Mouse (Mus musculus) hindbrain, embryonic 11.5 days (tissue): ENCODE data around the gene Bmp2k. TPM values are rescaled to one million over a fixed set of nuclear protein-coding genes. Genes with fewer than 3 reads are reported as not detected.

Experiments used
- ATAC-seq: fragments of 200-750 bp; cut with Nextera tagmentation; 2 replicates; pipeline ENCODE4 v1.8.0; 2017; ENCODE audit warnings: mild to moderate bottlenecking, moderate TSS enrichment, moderate library complexity; ENCODE audit not compliant: low FRiP score
- DNase-seq: peaks from one replicate; pipeline ENCODE4 v3.0.0-alpha.2; 2015; ENCODE audit warnings: low spot score
- H3K27ac ChIP-seq: fragments of 300-500 bp; sonication (generic); 2 replicates; pipeline ENCODE4 v1.5.1; 2014; ENCODE audit warnings: mild to moderate bottlenecking, low read depth, low read length
- H3K27me3 ChIP-seq: fragments of 300-500 bp; sonication (generic); 2 replicates; pipeline ENCODE4 v1.6.1; 2014; ENCODE audit warnings: mild to moderate bottlenecking, low read length, moderate library complexity, mixed read lengths; ENCODE audit not compliant: control insufficient read depth, insufficient read depth
- H3K36me3 ChIP-seq: fragments of 300-500 bp; sonication (generic); 2 replicates; pipeline ENCODE4 v1.6.1; 2014; ENCODE audit warnings: mild to moderate bottlenecking, low read length, moderate library complexity, mixed read lengths; ENCODE audit not compliant: control insufficient read depth, insufficient read depth
- H3K4me1 ChIP-seq: fragments of 300-500 bp; sonication (generic); replicated peaks from 2 replicates; pipeline ENCODE4 v1.6.1; 2014; ENCODE audit warnings: low read length, mixed read lengths; ENCODE audit not compliant: control insufficient read depth, insufficient read depth
- H3K4me2 ChIP-seq: fragments of 300-500 bp; sonication (generic); replicated peaks from 2 replicates; pipeline ENCODE4 v1.6.1; 2014; ENCODE audit warnings: mild to moderate bottlenecking, low read depth, low read length
- H3K4me3 ChIP-seq: fragments of 300-500 bp; sonication (generic); 2 replicates; pipeline ENCODE4 v1.5.1; 2014; ENCODE audit warnings: low read depth, low read length
- H3K9ac ChIP-seq: fragments of 300-500 bp; sonication (generic); 2 replicates; pipeline ENCODE4 v1.6.1; 2014; ENCODE audit warnings: low read depth, low read length
- H3K9me3 ChIP-seq: fragments of 300-500 bp; sonication (generic); 2 replicates; pipeline ENCODE4 v1.6.1; 2016; ENCODE audit warnings: low read length; ENCODE audit not compliant: control insufficient read depth
- WGBS: fragments of 180-500 bp; shearing (Covaris S2); extraction: QIAGEN DNeasy Blood & Tissue Kit; methylation state at CpG from one replicate; pipeline ENCODE4 v1.1.7; 2014; 5-methylcytosine and 5-hydroxymethylcytosine counted together
- polyA plus RNA-seq: library from polyadenylated mRNA; unstranded; fragments of >200 nt; fragmentation: Nextera tagmentation; extraction: Ambion mirVana; gene quantifications from 2 replicates; pipeline ENCODE4 v1.2.1, GENCODE M21; 2014

Gene Bmp2k
- polyA plus RNA-seq, 1 experiment from 2014 or later, result 13.7 TPM

DNA sequence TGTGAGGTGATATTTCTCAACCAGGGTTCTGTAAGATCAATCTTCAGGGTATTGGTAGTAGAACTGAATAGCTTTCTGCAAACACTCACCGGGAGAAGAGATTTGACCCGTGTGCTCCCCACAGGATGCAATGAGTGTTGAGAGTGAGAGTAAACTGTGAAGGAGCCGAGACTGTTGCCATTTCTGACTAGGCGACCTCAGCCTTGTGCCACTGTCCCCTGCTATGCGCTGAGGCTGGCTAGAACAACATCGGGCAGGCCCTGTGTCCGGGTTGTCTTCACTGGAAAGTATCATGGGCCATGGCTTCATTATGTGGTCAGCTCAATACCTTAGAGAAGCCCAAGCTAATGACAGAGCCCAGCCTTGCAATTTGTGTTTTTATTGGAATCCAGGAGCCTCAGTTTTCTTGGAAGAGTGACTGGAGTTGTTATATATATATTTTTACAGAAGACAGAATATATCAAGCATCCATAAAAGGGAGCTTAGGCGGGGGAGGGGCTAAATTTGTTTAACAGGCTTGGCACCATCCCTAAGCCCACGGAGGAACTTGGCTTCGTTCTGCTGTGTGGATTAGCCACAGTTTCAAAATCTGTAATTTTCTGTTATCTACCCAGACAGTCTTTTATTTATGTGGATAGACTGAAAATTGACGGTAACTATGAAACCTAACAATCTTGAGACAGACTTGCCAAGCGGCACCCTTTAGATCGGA is 18.0 kb upstream of the Bmp2k start:
- no peaks in the 10 kb centered on the region for H3K4me1 ChIP-seq
- no peak for ATAC-seq
- no peaks in the 10 kb centered on the region for H3K9me3 ChIP-seq
- no peak overlapping the region for H3K4me2 ChIP-seq
- 41% methylated on average over 13 of the region's 13 CpGs for WGBS
- no peak overlapping the region for H3K9ac ChIP-seq
- no peak overlapping the region for H3K4me3 ChIP-seq
- no peaks in the 10 kb centered on the region for H3K36me3 ChIP-seq
- no peak overlapping the region for H3K27ac ChIP-seq
- no peak for DNase-seq
- H3K27me3 ChIP-seq, result no peaks in the 10 kb centered on the region

DNA sequence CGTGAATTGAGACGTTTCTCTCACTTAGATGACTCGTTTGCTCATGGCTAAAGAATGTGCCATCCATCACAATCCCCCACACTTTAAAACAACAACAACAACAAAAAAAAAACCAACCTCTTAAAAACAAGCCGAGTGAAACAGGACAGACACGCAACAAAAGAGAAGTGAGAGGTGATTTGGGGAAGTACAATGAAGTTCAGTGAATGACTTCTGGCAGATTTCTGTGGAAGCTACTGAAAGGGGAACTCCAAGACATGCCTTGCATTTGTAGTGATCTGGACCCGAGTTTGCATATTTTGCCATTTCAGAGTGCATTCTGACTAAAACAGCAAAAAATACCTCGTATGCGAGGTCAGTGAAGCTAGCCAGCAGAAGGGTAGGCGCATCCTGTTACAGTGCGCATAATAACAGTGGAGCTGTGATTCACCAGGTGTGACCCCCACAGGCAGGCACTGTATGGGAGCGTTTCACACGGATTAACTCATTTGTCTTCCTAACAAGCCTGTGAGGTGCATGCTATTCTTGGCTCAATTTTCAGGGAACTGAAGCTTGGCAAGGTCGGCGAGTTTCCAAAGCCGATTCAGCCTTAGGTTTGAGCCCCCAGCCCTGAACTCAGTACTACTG is 17.4 kb upstream of the Bmp2k start:
- 20% methylated on average over 15 of the region's 15 CpGs for WGBS
- Histone ChIP-seq H3K9ac (no peak overlapping the region), H3K27ac (no peak overlapping the region), H3K4me1 (no peaks in the 10 kb centered on the region), H3K4me3 (no peak overlapping the region), H3K9me3 (no peaks in the 10 kb centered on the region), H3K4me2 (no peak overlapping the region), H3K27me3 (no peaks in the 10 kb centered on the region), H3K36me3 (no peaks in the 10 kb centered on the region)
- no peak for DNase-seq
- ATAC-seq, result no peak

DNA sequence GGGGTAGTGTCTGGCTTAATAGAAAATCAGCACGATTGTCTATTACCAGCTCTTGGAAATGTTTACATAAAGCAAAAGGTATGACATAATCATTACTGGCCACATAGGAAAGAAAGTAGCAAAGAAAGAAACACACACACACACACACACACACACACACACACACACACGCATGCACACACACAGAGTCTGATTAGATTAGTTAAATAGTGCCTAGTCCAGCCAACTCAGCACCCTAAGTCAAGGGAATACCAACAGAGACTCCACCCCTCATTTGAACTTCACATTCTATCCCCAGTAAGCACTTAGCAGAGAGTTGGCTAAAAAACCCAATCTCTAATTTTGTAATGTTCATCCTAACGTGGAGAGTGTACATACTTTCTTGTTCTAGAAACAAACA is 15.5 kb upstream of the Bmp2k start:
- no peaks in the 10 kb centered on the region for H3K4me1 ChIP-seq
- no peak for ATAC-seq
- DNase-seq, result no peak
- no peaks in the 10 kb centered on the region for H3K9me3 ChIP-seq
- H3K4me3 ChIP-seq, result no peak overlapping the region
- H3K36me3 ChIP-seq, result no peaks in the 10 kb centered on the region
- H3K27ac ChIP-seq, result no peak overlapping the region
- no peak overlapping the region for H3K9ac ChIP-seq
- H3K4me2 ChIP-seq, result no peak overlapping the region
- WGBS, result 81% methylated on average over 3 of the region's 3 CpGs
- no peaks in the 10 kb centered on the region for H3K27me3 ChIP-seq

DNA sequence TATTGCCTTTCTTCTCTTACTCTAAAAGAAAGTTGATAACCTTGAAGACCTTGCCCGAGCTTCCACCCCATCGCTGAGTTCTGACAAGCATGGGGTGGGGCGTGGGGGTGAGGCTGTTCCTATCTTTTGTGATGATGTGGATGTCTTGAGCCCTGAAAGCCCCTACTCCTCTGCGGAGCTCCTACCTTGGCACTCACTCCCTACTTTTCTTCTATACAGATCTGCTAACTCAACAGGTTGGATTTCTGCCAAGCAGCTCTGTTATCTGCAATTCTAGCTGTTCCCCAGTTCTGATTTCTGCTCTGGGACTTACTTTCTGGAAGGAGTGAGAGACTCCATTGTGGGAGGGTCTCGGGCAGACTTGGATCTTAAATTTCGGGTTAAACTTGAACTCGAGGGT is 14.3 kb upstream of the Bmp2k start:
- H3K9me3 ChIP-seq, result no peaks in the 10 kb centered on the region
- 84% methylated on average over 7 of the region's 7 CpGs for WGBS
- no peaks in the 10 kb centered on the region for H3K27me3 ChIP-seq
- H3K27ac ChIP-seq, result no peak overlapping the region
- H3K36me3 ChIP-seq, result no peaks in the 10 kb centered on the region
- no peak overlapping the region for H3K4me3 ChIP-seq
- H3K4me2 ChIP-seq, result no peak overlapping the region
- no peaks in the 10 kb centered on the region for H3K4me1 ChIP-seq
- H3K9ac ChIP-seq, result no peak overlapping the region
- no peak for DNase-seq
- ATAC-seq, result no peak

DNA sequence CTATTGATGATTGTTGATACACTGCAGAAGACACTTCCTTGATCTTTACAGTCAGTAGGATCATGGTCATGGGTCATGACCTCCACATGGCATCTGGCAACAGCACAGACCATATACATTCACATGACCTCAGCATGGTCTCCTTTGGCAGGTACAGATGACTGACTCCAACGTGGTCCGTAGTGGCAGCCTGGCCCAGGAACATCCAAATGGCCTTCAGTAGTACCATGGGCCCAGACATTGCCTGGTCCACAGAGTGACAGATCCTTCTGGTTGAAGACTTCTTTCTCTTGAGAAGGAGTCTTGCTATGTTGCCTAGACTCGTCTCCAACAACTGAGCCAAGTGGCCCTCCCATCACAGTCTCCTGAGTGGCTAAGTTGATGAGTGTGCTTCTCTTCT is 10.6 kb upstream of the Bmp2k start:
- ATAC-seq (no peak), DNase-seq (no peak)
- H3K27ac ChIP-seq, result no peak overlapping the region
- 80% methylated on average over 3 of the region's 3 CpGs for WGBS
- no peaks in the 10 kb centered on the region for H3K36me3 ChIP-seq
- H3K4me2 ChIP-seq, result no peak overlapping the region
- no peaks in the 10 kb centered on the region for H3K4me1 ChIP-seq
- no peak overlapping the region for H3K4me3 ChIP-seq
- H3K9me3 ChIP-seq, result no peaks in the 10 kb centered on the region
- no peak overlapping the region for H3K9ac ChIP-seq
- H3K27me3 ChIP-seq, result no peaks in the 10 kb centered on the region

DNA sequence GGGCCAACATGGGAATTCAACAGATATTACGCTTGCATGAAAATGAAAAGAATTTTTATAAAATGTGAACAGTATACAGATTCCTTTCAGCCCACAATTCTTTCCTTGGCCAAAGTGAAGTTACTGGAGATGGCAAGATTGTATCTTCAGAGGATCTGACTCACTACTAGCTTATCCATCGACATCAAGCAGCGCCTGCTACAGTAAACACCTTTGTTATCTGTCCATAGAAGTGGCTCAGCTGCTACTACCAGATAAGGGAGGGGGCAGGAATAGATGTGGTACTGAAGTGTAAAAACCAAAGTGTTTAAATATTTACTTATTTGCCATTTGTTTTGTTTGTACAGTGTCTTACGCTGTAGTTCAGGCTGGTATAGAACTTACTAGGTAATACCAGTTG is 8.6 kb upstream of the Bmp2k start:
- no peak for DNase-seq
- Histone ChIP-seq H3K27ac (no peak overlapping the region), H3K4me2 (no peak overlapping the region), H3K27me3 (no peaks in the 10 kb centered on the region), H3K4me3 (no peak overlapping the region), H3K4me1 (no peaks in the 10 kb centered on the region), H3K9me3 (no peaks in the 10 kb centered on the region), H3K9ac (no peak overlapping the region), H3K36me3 (no peaks in the 10 kb centered on the region)
- WGBS, result 85% methylated on average over 4 of the region's 4 CpGs
- ATAC-seq, result no peak

DNA sequence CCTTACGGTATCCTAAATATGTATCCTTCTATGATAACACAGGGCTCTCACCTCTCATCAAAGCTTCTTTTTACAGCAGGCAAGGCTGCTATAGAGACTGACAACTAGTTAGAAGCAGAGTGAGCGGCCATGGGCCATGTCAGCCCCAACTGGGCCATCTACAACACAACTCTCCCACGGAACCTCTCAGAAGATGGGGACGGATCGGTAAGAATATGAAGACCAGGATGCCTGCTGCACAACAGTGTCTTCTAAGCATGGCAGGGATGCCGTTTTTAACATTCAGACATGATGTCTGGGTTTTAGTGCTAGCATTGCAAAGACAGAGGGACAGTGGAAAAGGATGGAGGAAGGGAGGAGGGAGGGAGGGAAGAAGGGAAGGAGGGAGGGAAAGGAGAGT is 6.3 kb upstream of the Bmp2k start:
- Histone ChIP-seq H3K4me2 (no peak overlapping the region), H3K27me3 (no peaks in the 10 kb centered on the region), H3K9ac (no peak overlapping the region), H3K9me3 (no peaks in the 10 kb centered on the region), H3K4me1 (no peaks in the 10 kb centered on the region), H3K4me3 (no peak overlapping the region), H3K36me3 (no peaks in the 10 kb centered on the region), H3K27ac (no peak overlapping the region)
- DNase-seq, result no peak
- 89% methylated on average over 6 of the region's 6 CpGs for WGBS
- no peak for ATAC-seq

DNA sequence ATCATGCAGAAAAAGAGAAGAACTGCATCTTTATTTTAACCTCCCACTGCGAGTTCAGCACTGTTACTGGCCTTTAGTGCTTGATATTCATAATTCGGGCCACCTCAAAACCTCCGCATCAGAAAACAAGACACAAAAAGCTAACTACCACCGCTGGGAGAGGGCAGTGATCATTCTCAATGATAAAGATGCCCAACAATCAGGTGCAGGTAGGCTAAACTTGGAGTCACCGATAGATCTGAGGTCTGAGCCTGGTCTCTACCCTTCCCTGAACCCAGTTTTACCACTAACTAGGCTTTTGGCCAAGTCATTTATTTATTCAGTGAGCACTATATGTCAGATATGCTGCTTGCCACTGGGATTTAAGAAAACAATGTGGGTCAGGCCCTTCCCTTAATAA is 4.8 kb upstream of the Bmp2k start:
- Histone ChIP-seq H3K27me3 (no peaks in the 10 kb centered on the region), H3K27ac (no peak overlapping the region), H3K4me2 (no peak overlapping the region), H3K9me3 (no peaks in the 10 kb centered on the region), H3K36me3 (no peaks in the 10 kb centered on the region), H3K9ac (no peak overlapping the region), H3K4me3 (no peak overlapping the region), H3K4me1 (0 out of 2 replicates have a peak, but pooled peaks cover 2% of the 10 kb centered on the region)
- WGBS, result 88% methylated on average over 5 of the region's 5 CpGs
- DNase-seq, result no peak
- no peak for ATAC-seq

DNA sequence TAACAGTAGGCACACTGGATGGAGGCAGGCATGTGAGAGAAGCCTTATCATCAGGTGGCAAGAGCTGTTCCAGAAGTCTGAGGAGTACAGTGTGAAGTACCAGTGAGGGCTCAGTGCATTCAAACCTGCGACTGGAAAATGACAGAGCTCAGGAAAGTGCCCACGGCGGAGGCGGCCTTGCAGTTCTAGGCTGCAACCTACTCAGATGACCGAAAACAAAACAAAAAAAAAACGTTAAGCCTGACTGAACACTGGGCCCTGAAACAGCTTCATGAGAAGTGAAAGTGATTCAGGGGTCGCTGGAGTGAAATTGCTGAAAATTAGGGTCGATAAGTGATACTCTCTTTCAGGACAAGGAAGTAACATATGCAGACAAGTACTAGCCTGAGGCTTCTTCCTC is 4.4 kb upstream of the Bmp2k start:
- H3K9me3 ChIP-seq, result no peaks in the 10 kb centered on the region
- no peak for ATAC-seq
- H3K9ac ChIP-seq, result no peak overlapping the region

More for the DNA sequence above, 4.4 kb upstream of the Bmp2k start:
- WGBS, result 73% methylated on average over 8 of the region's 8 CpGs
- H3K36me3 ChIP-seq, result no peaks in the 10 kb centered on the region
- no peak for DNase-seq
- H3K4me3 ChIP-seq, result no peak overlapping the region
- 0 out of 2 replicates have a peak, but pooled peaks cover 2% of the 10 kb centered on the region for H3K4me1 ChIP-seq
- no peaks in the 10 kb centered on the region for H3K27me3 ChIP-seq
- no peak overlapping the region for H3K4me2 ChIP-seq
- H3K27ac ChIP-seq, result no peak overlapping the region
